Mouse (Mus musculus): Measurements from ENCODE around the gene Vkorc1l1.

GRCm38 (mm10) chr5:129909147-129909546 is 32.6 kb upstream of the Vkorc1l1 start:
- no peak for TF ChIP-seq POLR2AphosphoS5 (IDR thresholded peaks at IDR 0.05; ENCODE audit: insufficient replicate concordance, low read depth, low read length)
- TF ChIP-seq CTCF (IDR thresholded peaks at IDR 0.05; ENCODE audit: low read depth, low read length) = no peak
- no peak for TF ChIP-seq TAL1 (conservative IDR thresholded peaks at IDR 0.05; ENCODE audit: low read depth, low read length)
- no peak for TF ChIP-seq GATA1 (IDR thresholded peaks at IDR 0.05; ENCODE audit: borderline replicate concordance, low read length)
- no peak for TF ChIP-seq GATA2 (IDR thresholded peaks at IDR 0.05; ENCODE audit: borderline replicate concordance, low read depth, low read length)

Measured in G1E (cell line).